Mouse (Mus musculus) heart, embryonic 10.5 days (tissue): Measurements from ENCODE around the gene Cul5. TPM values are rescaled to one million over a fixed set of nuclear protein-coding genes. Genes with fewer than 3 reads are reported as not detected.

Source experiments
- DNase-seq: peaks from one replicate; pipeline ENCODE4 v3.0.0-alpha.2; 2017; ENCODE audit warnings: low spot score
- H3K27ac ChIP-seq: fragments of 300-500 bp; sonication (generic); 2 replicates; pipeline ENCODE4 v1.5.1; 2016; ENCODE audit warnings: mild to moderate bottlenecking
- H3K27me3 ChIP-seq: fragments of 300-500 bp; sonication (generic); 2 replicates; pipeline ENCODE4 v1.6.1; 2016; ENCODE audit warnings: mild to moderate bottlenecking; ENCODE audit not compliant: poor library complexity, insufficient read depth, severe bottlenecking
- H3K36me3 ChIP-seq: fragments of 300-500 bp; sonication (generic); 2 replicates; pipeline ENCODE4 v1.6.1; 2016; ENCODE audit warnings: mild to moderate bottlenecking, moderate library complexity
- H3K4me1 ChIP-seq: fragments of 300-500 bp; sonication (generic); 2 replicates; pipeline ENCODE4 v1.6.1; 2016; ENCODE audit warnings: mild to moderate bottlenecking
- H3K4me3 ChIP-seq: fragments of 300-500 bp; sonication (generic); 2 replicates; pipeline ENCODE4 v1.5.1; 2016; ENCODE audit warnings: mild to moderate bottlenecking, moderate library complexity
- H3K9me3 ChIP-seq: fragments of 300-500 bp; sonication (generic); 2 replicates; pipeline ENCODE4 v1.6.1; 2016; ENCODE audit warnings: mild to moderate bottlenecking, moderate library complexity
- WGBS: fragments of 180-500 bp; shearing (Covaris S2); methylation state at CpG from one replicate; pipeline ENCODE4 v1.1.7; 2016; 5-methylcytosine and 5-hydroxymethylcytosine counted together
- polyA plus RNA-seq: library from polyadenylated mRNA; unstranded; fragments of >200 nt; fragmentation: Nextera tagmentation; extraction: Ambion mirVana; gene quantifications from 2 replicates; pipeline ENCODE4 v1.2.1, GENCODE M21; 2016

The Cul5 gene
- polyA plus RNA-seq, 1 experiment from 2014 or later, result 32.4 TPM

GRCm38 (mm10) chr9:53666665-53667019 lies 3.2 kb downstream of the Cul5 start:
- Histone ChIP-seq H3K36me3 (peaks cover 9% of the 10 kb centered on the region; the same call in 1 of the 2 replicates), H3K27me3 (no peaks in the 10 kb centered on the region), H3K27ac (peak overlapping the region; percentile 99), H3K4me1 (peaks cover 12% of the 10 kb centered on the region; the same call in 1 of the 2 replicates), H3K4me3 (peak overlapping the region; percentile 91), H3K9me3 (no peaks in the 10 kb centered on the region)
- 0% methylated on average over 28 of the region's 28 CpGs for WGBS
- no peak for DNase-seq

GRCm38 (mm10) chr9:53665428-53665827 lies 4.4 kb downstream of the Cul5 start:
- Histone ChIP-seq H3K4me1 (peaks cover 12% of the 10 kb centered on the region; the same call in 1 of the 2 replicates), H3K27me3 (no peaks in the 10 kb centered on the region), H3K4me3 (no peak overlapping the region), H3K9me3 (no peaks in the 10 kb centered on the region), H3K27ac (no peak overlapping the region), H3K36me3 (peaks cover 12% of the 10 kb centered on the region; the same call in 1 of the 2 replicates)
- no peak for DNase-seq

GRCm38 (mm10) chr9:53664819-53665218 lies 5.0 kb downstream of the Cul5 start:
- Histone ChIP-seq H3K27me3 (no peaks in the 10 kb centered on the region), H3K4me1 (peaks cover 12% of the 10 kb centered on the region; the same call in 1 of the 2 replicates), H3K36me3 (peaks cover 12% of the 10 kb centered on the region; the same call in 1 of the 2 replicates), H3K4me3 (no peak overlapping the region), H3K9me3 (no peaks in the 10 kb centered on the region), H3K27ac (no peak overlapping the region)
- no peak for DNase-seq
- WGBS, result 88% methylated on average over 2 of the region's 2 CpGs

- DNase-seq, result no peak
- H3K36me3 ChIP-seq, result peaks cover 77% of the 10 kb centered on the region
- WGBS, result 96% methylated on average over 6 of the region's 6 CpGs
- no peaks in the 10 kb centered on the region for H3K4me1 ChIP-seq
- H3K27me3 ChIP-seq, result no peaks in the 10 kb centered on the region
- H3K4me3 ChIP-seq, result no peak overlapping the region
- no peak overlapping the region for H3K27ac ChIP-seq
- H3K9me3 ChIP-seq, result no peaks in the 10 kb centered on the region
Observed at GRCm38 (mm10) chr9:53634796-53635195, 35.0 kb downstream of the Cul5 start.

- no peaks in the 10 kb centered on the region for H3K9me3 ChIP-seq
- 56% methylated on average over 8 of the region's 8 CpGs for WGBS
- H3K4me3 ChIP-seq, result no peak overlapping the region
- DNase-seq, result peak; percentile 82
- H3K27ac ChIP-seq, result no peak overlapping the region
- peaks cover 3% of the 10 kb centered on the region; the same call in 1 of the 2 replicates for H3K4me1 ChIP-seq
- H3K27me3 ChIP-seq, result no peaks in the 10 kb centered on the region
- H3K36me3 ChIP-seq, result peaks cover 31% of the 10 kb centered on the region
Observed at GRCm38 (mm10) chr9:53615246-53615645, 54.6 kb downstream of the Cul5 start.

- WGBS, result 82% methylated on average over 4 of the region's 4 CpGs
- no peak overlapping the region for H3K27ac ChIP-seq
- no peak overlapping the region for H3K4me3 ChIP-seq
- no peaks in the 10 kb centered on the region for H3K9me3 ChIP-seq
- DNase-seq, result no peak
- peaks cover 10% of the 10 kb centered on the region; the same call in 1 of the 2 replicates for H3K4me1 ChIP-seq
- no peaks in the 10 kb centered on the region for H3K27me3 ChIP-seq
- H3K36me3 ChIP-seq, result peaks cover 23% of the 10 kb centered on the region
Observed at GRCm38 (mm10) chr9:53614286-53614685, 55.5 kb downstream of the Cul5 start.

- peak; percentile 94 for DNase-seq
- peak within 1 kb of the TSS; percentile 83 for H3K4me3 ChIP-seq
- peak within 1 kb of the TSS; percentile 92 for H3K27ac ChIP-seq
- no peaks in the 10 kb centered on the region for H3K27me3 ChIP-seq
- WGBS, result 6% methylated on average over 52 of the region's 52 CpGs
- H3K4me1 ChIP-seq, result peaks cover 8% of the 10 kb centered on the region; the same call in 1 of the 2 replicates
- no peaks in the 10 kb centered on the region for H3K9me3 ChIP-seq
- 0 out of 2 replicates have a peak, but pooled peaks cover 2% of the 10 kb centered on the region for H3K36me3 ChIP-seq
Observed at GRCm38 (mm10) chr9:53609968-53610781, 59.6 kb downstream of the Cul5 start, which contains the start of gene Acat1. Gene Acat1, minus strand, starts transcription at chr9:53610382.

GRCm38 (mm10) chr9:53609306-53609967 lies 60.4 kb downstream of the Cul5 start:
- WGBS, result 80% methylated on average over 12 of the region's 12 CpGs
- H3K27me3 ChIP-seq, result no peaks in the 10 kb centered on the region
- H3K36me3 ChIP-seq, result 0 out of 2 replicates have a peak, but pooled peaks cover 2% of the 10 kb centered on the region
- no peaks in the 10 kb centered on the region for H3K9me3 ChIP-seq
- H3K27ac ChIP-seq, result peak overlapping the region; percentile 92
- peak overlapping the region; percentile 83 for H3K4me3 ChIP-seq
- peaks cover 12% of the 10 kb centered on the region; the same call in 1 of the 2 replicates for H3K4me1 ChIP-seq
- no peak for DNase-seq

GRCm38 (mm10) chr9:53607816-53608215 lies 62.0 kb downstream of the Cul5 start:
- no peaks in the 10 kb centered on the region for H3K9me3 ChIP-seq
- H3K4me1 ChIP-seq, result peaks cover 18% of the 10 kb centered on the region; the same call in 1 of the 2 replicates
- H3K27ac ChIP-seq, result no peak overlapping the region
- DNase-seq, result no peak
- no peaks in the 10 kb centered on the region for H3K27me3 ChIP-seq
- H3K4me3 ChIP-seq, result no peak overlapping the region
- 0 out of 2 replicates have a peak, but pooled peaks cover 2% of the 10 kb centered on the region for H3K36me3 ChIP-seq
- WGBS, result 93% methylated on average over 4 of the region's 4 CpGs

GRCm38 (mm10) chr9:53607192-53607591 lies 62.6 kb downstream of the Cul5 start:
- Histone ChIP-seq H3K27ac (no peak overlapping the region), H3K27me3 (no peaks in the 10 kb centered on the region), H3K9me3 (no peaks in the 10 kb centered on the region), H3K36me3 (0 out of 2 replicates have a peak, but pooled peaks cover 2% of the 10 kb centered on the region), H3K4me3 (no peak overlapping the region), H3K4me1 (peaks cover 18% of the 10 kb centered on the region; the same call in 1 of the 2 replicates)
- 90% methylated on average over 3 of the region's 3 CpGs for WGBS
- DNase-seq, result peak; percentile 30

- H3K27me3 ChIP-seq, result no peaks in the 10 kb centered on the region
- peak; percentile 65 for DNase-seq
- H3K27ac ChIP-seq, result no peak overlapping the region
- H3K4me3 ChIP-seq, result no peak overlapping the region
- 88% methylated on average over 5 of the region's 5 CpGs for WGBS
- no peaks in the 10 kb centered on the region for H3K9me3 ChIP-seq
- peaks cover 16% of the 10 kb centered on the region; the same call in 1 of the 2 replicates for H3K4me1 ChIP-seq
- H3K36me3 ChIP-seq, result 0 out of 2 replicates have a peak, but pooled peaks cover 2% of the 10 kb centered on the region
Observed at GRCm38 (mm10) chr9:53604954-53605353, 64.9 kb downstream of the Cul5 start.

GRCm38 (mm10) chr9:53603849-53604248 lies 66.0 kb downstream of the Cul5 start:
- 0 out of 2 replicates have a peak, but pooled peaks cover 2% of the 10 kb centered on the region for H3K36me3 ChIP-seq
- peaks cover 10% of the 10 kb centered on the region; the same call in 1 of the 2 replicates for H3K4me1 ChIP-seq
- no peak overlapping the region for H3K4me3 ChIP-seq
- H3K27ac ChIP-seq, result no peak overlapping the region
- peak; percentile 35 for DNase-seq
- 70% methylated on average over 3 of the region's 3 CpGs for WGBS
- H3K27me3 ChIP-seq, result no peaks in the 10 kb centered on the region
- no peaks in the 10 kb centered on the region for H3K9me3 ChIP-seq

GRCm38 (mm10) chr9:53603384-53603783 lies 66.4 kb downstream of the Cul5 start:
- WGBS, result 76% methylated on average over 1 of the region's 1 CpGs
- Histone ChIP-seq H3K27me3 (no peaks in the 10 kb centered on the region), H3K36me3 (0 out of 2 replicates have a peak, but pooled peaks cover 2% of the 10 kb centered on the region), H3K9me3 (no peaks in the 10 kb centered on the region), H3K4me1 (peaks cover 10% of the 10 kb centered on the region; the same call in 1 of the 2 replicates), H3K27ac (no peak overlapping the region), H3K4me3 (no peak overlapping the region)
- DNase-seq, result peak; percentile 11
